Mouse (Mus musculus) liver, adult (tissue): ENCODE measurements around the gene Cnih3.

ENCODE experiments used
- GATA4 ChIP-seq: IDR thresholded peaks from 2 replicates; pipeline ENCODE4 v1.6.1; 2014; ENCODE audit warnings: mild to moderate bottlenecking, low read length; ENCODE audit not compliant: insufficient replicate concordance

Gene Cnih3

GRCm38 (mm10) chr1:181371226-181371625 is 18.8 kb downstream of the Cnih3 start:
- no peak for TF ChIP-seq GATA4

DNA sequence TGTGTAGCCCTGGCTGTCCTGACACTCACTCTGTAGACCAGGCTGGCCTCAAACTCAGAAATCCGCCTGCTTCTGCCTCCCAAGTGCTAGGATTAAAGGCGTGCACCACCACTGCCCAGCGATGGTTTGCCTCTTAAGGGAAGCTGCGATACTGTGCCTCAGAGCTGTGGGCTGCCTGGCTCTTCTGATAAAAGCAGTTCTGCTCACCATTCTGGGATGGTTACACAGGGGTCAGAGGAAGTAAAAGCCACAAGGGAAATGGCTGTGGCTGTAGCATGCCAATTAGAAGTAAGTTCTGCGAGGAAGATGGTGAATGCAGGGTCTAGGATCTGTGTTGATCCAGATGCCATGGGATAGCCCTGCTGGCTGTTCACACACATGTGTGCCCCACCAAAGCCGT is 19.9 kb downstream of the Cnih3 start:
- TF ChIP-seq GATA4: no peak

DNA sequence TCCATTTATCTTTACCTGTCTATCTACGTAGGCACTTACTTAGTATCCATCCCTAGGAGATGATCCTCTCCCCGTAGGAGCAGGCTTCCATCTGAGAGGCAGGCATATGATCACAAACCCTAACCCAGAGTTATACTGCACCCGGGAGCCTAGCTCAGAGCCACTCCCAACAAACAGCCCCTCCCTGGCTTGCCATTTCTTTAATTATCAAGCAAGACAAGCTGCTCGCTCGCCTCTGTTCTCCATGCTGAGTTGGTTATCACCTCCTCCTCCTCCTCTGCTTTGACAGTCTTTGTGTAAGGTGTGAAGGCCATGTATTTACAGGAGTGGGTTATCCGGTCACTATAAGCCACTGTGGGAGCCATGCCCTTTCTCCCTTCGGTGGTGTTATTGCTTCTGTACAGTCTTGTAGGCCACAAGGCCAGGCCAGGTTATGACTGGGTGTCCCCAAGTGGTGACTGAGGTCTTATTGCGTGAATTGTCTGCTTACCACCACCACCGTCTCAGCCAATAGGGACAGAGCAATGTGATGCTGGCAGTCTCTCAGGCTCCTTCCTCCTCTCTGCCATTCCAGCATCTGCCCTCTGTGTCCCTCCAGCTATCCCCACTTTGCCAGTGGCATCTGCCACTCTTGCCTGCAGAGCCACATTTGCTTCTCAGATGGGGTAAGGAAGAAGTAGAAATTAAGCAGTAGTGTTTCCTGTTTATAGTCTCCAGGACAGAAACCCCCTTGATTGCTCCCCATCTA is 22.4 kb downstream of the Cnih3 start:
- TF ChIP-seq GATA4: no peak

- no peak for TF ChIP-seq GATA4
These were observed 24.0 kb downstream of the Cnih3 start for GRCm38 (mm10) chr1:181376431-181376830.

DNA sequence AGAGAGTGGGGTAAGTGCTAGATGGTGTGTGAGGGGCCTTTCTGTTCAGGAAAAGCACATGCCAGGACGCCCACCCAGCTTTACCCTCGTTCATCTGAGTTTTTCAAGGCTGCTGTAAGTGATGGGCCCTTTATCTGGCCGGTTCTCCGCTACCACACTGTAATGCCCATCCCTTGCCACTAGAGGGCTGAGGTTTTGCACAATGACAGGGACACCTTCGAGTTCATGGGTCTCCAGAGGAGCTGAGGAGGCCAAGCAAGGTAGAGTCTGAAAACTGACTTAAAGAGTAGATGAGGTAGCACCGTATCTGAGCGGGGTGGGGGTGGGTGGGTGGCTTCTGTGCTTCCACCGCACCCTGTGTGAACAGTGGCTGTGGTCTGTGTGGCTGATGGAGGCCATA is 27.2 kb downstream of the Cnih3 start:
- TF ChIP-seq GATA4: no peak

- no peak for TF ChIP-seq GATA4
These were observed 29.1 kb downstream of the Cnih3 start for GRCm38 (mm10) chr1:181381410-181382010.

- TF ChIP-seq GATA4: no peak
These were observed 36.8 kb downstream of the Cnih3 start for GRCm38 (mm10) chr1:181389264-181389663.

DNA sequence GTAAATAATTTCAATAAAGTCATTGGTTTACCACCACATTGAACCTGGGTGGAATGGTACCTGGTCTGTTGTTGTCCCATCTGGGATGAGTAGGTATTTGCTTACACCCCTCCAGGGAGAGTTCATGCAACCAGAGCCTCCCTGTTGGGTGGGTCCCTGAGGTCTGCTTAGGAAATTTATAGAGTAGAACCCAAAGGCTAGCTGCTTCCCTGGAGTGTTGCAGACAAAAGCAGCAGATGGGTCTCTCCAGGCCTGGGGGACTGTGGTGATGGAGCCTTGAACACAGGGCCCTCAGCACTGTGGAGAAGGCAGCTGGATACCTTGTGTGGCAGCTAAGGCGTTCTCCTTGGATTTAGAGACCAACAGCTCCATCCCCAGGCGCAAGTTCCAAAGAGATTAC is 40.1 kb downstream of the Cnih3 start:
- no peak for TF ChIP-seq GATA4

DNA sequence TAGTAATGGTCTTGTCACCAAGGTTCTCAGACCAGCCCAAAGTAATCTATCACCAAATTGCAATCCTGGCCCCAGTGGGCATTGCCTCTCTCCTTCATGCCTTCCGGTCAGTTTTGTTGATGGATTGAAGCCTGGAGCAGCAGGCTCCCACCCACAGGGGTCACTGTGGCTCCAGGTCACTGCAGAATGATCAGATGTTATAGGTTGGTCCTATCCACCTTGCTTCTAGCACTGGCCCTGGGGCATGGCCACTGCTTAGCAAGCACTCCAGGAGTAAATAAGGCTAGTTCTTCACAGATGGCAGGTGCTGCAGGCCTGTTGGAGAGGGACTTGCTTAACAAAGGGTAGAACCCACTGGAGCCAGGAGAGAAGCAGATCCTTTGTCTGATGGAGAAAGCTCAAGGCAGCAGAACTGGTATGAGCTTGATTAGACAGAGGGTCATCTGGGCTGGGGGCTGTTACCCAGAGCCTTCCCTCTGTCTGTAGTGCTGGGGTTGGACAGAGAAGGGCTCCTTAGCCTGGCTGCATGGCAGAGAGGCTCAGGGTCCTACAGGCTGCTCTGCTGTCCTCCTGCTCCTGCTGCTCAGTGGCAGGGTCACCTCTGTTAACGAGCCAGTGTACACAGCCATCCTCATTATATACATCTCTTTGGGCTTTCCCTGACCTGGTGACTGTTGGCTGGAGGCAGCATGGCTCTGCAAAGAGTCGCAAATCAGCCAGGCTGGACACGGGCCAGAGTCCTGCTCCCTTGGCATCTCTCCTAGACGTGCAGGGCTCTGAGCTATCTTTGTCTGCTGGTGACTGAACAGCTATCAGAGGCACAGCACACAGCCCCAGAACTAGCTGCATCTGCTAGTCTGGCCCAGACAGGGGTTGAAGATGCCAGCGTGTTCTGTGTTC is 41.1 kb downstream of the Cnih3 start:
- no peak for TF ChIP-seq GATA4

GRCm38 (mm10) chr1:181395234-181395828 is 42.9 kb downstream of the Cnih3 start:
- no peak for TF ChIP-seq GATA4

DNA sequence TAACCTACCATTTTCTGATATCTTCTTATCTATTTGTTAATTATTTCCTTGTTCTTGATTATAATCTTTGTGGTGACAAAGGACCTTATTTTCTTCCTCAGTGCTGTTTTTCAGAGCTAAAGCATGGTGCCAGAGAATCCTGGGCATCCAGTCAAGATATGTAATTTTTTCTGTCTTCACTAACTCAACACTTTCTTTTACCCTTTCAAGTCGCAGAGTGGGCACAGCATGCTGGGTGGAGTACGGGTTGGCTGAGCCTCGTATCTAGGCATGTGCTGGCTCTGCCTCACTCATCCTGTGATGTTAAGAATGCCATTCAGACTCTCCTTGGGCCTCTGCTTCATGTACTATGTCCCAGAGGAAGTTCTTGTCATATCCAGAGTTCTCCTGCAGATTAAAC is 46.8 kb downstream of the Cnih3 start:
- TF ChIP-seq GATA4: no peak

- no peak for TF ChIP-seq GATA4
These were observed 50.6 kb downstream of the Cnih3 start for GRCm38 (mm10) chr1:181403056-181403455.

- no peak for TF ChIP-seq GATA4
These were observed 54.9 kb downstream of the Cnih3 start for GRCm38 (mm10) chr1:181407281-181407680.

DNA sequence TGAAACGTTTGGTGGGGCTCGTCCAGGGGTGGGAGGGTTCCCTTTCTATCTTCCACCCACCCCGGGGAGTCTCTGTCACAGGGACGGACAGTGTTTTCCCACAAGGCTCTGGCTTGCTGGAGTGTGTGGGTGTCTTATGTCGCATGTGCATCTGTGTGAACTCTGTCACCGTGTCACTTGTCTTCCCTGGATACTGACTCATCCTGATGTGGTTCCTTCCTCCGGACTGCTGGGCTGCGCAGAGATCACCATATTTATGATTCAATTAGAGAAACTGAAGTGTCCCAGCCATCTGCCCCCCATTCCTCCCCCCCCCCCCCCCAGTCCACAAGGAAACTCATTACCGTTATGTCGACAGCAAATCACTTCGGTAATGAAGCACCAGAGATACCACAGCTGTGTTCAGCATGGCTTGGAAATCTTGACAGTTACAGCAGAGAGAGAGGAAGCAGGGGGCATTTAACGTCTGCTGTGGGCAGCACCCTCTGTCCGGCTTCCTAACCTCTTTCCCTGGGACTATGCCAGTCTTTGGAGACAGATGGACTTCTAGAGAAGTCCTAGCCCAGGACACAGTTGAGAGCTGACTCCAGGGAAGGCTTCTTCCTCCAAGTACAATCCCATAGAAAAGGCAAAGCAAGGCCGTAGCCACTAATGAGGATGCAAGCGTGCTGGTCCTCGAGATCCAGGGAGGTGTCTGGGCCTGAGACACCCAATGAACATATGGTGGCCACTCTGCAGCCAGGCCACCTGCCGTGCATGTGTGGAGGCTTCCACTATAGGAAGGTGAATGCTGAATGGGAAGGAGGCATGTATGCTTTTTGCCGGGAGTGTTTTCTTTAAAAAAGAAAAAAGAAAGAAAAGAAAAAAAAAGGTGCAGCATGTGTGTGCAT is 55.9 kb downstream of the Cnih3 start:
- TF ChIP-seq GATA4: no peak
